Mouse (Mus musculus) kidney, postnatal 36 days (tissue): ENCODE data around the gene Rad54l2.

ENCODE experiments used
- DNase-seq, 2 experiments: peaks; one replicate each; pipeline ENCODE4 v3.0.0; 2021 to 2022; ENCODE audit warnings: mixed read lengths in 2 of 2

The Rad54l2 gene

DNA sequence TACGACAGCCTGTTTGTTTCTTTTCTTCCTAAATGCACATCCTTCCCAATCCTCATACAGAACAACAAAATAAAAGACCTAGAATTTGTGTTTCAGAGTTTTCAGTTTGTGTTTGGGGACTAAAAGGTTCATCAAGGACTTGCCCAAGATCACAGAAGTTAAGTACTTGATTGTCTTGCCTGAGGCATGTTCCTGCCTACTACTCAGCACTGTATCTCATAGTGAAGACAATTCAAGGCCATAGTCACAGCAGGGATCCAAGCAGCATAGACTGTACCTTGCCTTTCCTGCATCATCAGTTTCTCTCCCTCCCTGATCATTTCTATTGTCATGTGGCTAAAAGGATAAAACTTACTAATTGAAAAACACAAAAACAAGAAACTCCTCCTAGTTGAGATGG is 49.0 kb downstream of the Rad54l2 start:
- DNase-seq, result no peak

DNA sequence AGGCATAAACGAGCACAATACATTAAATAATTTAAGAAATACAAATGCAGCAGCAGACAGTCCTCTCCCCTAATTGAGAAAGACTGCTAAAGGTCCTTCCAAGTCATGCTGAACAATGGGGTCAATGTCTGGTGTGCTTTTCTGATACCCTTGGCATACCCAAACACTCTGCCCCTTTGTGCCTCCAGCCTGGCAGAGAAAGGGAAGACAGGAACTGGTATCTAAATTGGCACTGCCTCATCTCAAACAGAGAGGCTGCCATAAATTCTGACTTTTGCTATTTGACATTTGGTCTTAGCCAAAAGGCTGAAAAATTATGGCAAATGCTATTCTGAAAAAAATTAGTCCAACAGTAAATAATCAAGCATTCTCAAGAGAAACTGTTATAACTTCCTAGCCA is 49.9 kb downstream of the Rad54l2 start:
- no peak for DNase-seq

DNA sequence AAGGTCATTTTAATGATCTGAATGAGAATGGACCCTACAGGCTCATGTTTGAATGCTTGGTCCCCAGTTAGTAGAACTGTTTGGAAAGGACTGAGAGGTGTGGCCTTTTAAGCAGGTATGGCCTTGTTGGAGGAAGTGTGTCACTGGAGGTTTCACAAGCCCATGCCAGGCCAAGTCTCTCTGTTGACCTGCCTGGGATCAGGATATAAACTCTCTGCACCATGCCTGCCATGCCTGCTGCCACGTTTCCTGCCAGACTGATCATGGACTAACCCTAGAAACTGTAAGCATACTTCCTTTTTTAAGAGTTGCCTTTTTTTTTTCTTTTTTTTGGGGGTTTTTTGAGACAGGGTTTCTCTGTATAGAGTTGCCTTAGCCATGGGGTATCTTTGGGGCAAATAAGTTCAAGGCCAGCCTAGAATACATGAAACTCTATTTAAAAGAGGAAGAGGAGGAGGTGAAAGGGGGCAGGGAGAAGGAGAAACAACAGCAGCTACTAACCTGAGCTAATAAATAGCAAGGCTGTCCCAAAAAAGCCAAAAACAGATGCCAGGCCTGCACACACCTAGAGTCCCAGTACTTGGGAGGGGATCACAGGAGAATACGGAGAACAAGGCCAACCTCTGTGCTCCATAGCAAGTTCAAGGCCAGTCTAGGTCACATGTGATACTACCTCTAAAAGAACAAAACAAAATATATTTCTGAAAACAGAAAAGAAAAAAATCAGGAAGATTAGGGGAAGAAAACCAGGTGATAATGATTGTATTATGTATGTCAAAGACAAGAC is 50.6 kb downstream of the Rad54l2 start:
- DNase-seq, result no peak

DNA sequence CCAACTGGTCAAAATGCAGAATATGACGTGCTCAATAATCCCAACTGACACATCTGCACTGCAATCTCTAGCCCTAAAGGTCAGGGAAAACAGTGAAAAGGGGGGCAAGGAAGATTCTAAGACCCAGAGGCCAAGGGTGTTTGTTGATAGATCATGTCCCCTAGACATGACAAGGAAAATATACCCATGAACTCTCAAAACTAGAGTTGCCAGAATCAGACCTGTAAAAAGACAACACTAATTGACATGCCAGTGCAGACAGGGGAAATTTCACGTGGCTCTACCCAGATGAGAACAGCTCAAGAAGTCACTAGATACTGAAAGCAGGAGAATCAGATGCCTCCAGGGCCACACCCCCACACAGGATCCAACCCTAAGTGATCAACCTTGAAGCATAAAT is 55.3 kb downstream of the Rad54l2 start:
- no peak for DNase-seq

DNA sequence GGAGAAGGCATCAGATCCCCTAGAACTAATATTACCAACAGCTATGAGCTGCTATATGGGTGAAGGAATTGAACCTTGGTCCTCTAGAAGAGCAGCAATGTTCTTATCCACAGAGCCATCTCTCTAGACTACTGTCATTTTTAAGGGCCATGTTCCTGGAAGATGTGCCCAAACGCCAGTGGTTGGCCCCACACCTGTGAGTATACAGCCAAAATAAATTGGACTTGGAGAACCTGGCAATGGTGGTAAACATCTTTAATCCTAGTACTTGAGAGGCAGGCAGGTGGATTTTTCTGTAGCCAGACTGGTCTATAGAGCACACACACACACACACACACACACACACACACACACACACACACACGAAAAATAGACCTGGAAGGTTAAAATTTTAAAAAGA is 59.6 kb downstream of the Rad54l2 start:
- no peak for DNase-seq

DNA sequence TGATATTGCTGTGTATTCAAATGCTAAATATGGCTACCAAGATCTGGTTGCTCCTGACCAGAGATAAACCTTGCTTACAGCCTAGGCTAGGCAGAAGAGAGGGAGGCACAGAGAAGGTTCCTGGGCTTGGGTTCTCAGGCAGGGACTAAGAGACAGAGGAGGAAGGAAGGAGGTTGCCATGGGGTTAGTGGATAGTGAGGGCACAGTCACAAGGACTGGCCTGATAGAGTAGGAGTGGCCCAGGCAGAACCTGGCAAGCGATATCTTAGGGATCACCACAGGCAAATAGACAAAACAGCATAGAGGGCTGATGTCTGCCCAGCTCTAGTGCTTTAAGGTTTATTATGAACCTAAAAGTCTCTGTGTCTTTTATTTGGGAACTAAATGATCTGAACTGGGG is 62.1 kb downstream of the Rad54l2 start:
- DNase-seq, result no peak

DNA sequence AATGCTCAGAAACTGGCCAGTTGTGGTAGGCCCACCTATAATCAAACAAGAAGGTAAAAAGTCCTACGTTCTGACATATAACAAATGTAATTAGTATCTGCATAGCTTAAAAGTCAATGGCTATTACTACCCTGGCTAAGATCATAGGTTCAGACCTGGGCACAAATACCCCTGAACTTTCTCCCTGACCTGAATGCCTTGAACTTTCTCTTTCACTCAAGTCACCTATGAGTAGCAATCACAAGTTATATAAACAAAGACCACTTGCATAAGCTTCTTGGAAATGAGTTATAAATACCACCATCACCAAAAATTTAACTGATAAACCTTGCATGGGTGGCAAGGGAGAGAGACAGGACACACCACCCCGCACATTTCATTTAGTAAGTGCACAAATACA is 63.6 kb downstream of the Rad54l2 start:
- no peak for DNase-seq

DNA sequence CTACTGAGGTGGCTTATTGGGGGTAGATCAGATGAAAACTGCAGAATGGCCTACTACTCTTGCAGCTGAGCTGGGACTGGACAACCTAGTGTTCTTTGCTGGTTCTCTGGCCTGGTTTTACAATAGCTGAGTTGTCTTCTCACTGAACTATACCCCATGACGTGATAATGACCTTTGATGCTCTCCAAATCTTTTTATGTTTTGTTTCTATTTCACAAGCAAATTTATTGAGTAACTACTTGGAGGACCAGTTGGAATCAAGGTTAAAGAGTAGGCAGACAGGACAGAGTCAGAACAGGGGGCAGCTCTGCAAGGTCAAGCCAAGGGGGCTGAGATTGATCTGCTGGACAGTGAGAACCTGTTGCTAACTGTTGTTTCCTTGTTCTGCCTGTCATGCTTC is 64.1 kb downstream of the Rad54l2 start:
- DNase-seq, result peak; percentile 12 to 30

DNA sequence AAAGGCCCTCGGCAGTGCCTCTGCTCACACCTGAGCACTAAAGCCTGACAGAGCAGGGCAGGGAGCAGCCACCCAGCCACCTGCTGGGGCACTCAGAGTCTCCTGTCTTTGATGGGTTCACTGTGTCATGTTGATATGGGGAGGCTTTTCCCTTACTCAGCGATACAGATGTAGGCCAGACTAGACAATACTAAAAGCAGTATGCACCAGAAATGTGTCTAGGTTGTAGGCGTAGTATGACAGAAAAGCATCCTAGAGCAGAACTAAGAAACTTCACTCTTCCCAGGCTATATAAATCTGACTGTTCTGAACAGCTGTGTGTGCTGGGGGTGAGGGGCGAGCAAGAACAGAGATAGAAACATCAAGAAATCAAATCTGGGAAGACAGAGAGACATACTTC is 72.3 kb downstream of the Rad54l2 start:
- DNase-seq, result no peak

DNA sequence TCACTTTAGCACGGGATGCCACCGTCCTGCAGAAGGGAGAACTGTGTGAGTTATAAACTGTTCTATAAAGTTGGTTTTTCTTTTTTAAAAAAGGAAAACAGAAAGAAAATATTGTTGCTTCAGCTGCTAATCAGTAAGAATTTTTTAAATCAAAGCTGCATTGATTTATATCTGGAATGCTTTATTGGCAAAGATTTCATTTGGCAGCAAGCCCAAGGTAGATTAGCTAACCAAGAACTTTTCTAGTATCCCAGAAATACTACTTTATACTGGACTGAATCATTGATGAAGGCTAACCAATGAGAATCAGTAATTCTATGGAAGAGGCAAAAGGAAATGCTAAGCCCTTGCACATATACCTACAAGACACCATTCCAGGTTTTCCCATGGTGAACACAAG is 72.8 kb downstream of the Rad54l2 start:
- no peak for DNase-seq

DNA sequence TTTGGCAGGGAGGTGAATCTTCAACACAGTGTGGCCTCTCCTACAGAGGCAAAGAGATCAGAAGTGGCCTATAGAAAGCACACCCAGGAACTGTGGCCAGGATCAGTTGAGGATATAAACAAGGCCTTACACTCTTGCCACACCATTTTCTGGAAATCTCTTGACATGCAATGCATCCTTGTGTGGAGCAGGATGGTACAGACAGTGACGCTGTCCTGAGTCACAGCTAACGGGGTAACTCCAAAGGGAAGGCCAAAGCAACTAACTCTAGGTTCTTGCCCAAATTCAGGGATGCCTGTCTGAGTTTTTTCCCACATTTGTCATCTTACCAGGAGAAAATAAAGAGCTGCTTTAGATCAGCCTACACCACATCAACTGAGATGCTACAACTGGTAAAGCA is 76.5 kb downstream of the Rad54l2 start:
- DNase-seq, result no peak

DNA sequence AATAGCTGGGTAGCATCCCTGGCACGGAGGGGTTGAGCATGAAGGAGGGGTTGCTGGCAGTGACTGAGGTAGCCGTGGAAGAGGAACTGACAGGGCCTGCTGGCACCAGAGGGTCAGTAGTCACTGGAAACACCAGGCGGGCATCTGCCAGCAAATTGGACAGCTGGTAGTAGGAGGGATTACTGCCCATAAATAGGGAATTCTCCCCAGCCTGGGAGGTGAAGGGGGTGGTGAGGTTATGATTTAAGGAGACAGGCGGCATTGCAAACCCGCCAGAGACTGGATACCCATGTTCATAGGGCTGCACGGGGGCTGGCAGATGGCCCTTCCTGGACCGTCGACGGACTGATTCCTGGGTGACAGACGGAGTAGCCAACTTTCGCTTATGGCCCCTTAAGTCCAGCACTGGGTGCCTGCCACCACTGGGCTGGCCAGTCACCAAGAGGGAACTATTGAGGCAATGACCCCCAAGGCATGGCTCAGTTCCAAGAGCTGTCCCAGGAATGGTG is 96.0 kb downstream of the Rad54l2 start:
- DNase-seq, result no peak

DNA sequence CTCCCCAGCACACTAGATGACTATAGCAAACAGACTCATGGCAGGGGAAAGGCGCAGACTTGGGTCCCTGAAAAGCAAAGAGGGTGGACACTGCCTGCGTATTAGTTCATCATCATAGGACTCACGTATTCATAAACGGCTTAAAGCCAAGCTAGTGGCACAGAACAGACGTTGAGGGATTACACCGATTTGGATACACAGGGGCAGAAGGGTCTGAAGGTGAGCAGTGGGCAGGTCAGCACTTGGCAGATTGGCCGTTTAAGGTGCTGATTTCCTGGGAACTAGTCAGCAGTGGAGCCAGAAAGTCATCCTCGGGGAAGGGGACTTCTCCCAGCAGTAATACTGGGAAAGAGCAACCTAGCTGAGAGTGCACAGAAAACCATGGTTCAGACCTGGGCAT is 100.2 kb downstream of the Rad54l2 start:
- DNase-seq, result no peak

DNA sequence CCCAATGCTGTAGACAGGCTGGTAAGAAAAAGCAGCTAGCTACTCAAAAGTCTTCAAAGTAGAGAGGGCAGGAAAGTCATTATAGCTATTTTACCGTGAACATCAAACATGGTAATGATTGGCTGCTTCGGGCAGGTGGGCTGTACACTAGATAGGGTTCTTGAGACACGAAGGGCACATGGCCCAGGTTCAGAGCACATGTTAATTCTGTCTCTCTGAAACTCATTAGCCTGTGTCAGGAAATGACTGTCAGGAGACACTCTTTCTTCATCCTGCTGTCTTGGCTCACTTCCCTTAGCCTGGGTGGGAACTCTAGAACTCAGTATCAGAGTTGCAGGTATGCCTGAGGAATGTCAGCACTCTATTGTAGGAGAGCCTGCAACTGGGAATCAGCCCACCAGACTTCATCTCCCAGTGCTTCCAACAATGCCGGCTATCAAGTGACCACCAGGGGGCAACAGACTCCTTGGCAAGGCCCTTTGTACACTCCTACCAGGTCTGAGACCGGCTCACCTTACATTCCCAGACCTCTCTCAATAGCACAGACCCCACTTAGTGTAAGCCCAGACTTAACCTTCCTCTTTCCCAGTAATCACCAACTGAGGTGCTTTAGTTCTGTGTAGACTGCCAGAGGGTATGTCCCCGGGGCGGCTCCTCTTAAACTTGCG is 101.9 kb downstream of the Rad54l2 start:
- peak; percentile 87 for DNase-seq

DNA sequence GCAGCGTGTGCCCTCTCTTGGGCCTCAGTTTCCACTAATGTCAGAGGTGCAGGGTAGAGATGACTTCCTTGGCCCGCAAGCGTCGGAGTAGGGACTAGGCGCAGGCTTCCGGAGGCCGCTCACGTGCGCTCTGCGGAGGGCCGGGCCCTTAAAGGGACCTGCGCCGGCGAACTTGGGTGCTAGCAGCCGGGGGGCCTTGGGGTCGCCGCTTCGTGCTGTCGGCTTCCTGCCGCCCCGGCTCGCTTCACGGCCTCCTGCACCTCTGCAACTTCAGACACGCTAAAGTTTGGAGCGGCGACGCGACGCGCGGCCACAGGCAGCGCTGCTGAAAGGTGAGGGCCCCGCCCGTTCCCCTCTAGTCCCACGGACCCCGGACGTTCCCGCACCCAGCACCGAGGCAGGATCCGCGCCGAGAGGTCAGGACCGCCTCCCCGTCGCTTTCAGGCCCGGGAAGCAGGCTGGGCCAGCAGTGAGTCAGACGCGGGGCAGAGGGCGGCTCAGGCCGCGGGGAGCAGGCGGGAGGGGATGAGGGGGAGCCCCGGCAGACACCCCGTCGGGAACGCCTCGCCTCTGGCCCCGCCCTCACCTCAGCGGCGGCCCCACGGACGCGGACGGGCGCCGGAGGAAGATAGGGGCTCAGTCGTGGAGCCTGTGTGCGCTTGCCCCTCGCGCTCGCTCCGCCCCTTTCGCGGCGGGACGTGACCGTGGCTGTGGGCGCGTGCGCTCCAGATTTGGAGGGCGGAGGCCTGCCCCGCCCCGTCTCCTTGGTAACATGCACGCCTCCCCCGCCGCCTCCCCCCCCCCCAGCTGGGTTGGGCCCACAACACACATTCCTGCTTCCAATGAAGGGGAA is 103.5 kb downstream of the Rad54l2 start, which contains the start of gene Tex264:
TSS of gene Tex264 (minus strand) at position 679 of the 853 bp plus-strand sequence.
- peak; percentile 91 to 95 for DNase-seq

DNA sequence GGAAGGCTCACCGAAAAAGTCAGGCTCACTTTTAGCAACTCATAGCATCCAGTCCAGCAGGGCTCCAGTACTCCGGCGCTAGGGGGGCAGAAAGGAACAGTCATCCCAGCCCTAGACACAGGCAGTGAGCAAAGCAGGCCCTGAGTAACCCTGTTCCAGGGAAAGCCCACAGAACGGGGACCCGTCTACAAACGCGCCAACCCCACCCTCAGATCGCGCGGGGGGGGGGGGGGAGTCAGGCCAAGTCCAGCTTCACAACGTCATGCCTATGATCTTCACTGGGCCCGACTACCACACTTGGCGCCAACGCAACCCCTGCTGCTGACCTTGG is 104.1 kb downstream of the Rad54l2 start:
- no peak for DNase-seq

DNA sequence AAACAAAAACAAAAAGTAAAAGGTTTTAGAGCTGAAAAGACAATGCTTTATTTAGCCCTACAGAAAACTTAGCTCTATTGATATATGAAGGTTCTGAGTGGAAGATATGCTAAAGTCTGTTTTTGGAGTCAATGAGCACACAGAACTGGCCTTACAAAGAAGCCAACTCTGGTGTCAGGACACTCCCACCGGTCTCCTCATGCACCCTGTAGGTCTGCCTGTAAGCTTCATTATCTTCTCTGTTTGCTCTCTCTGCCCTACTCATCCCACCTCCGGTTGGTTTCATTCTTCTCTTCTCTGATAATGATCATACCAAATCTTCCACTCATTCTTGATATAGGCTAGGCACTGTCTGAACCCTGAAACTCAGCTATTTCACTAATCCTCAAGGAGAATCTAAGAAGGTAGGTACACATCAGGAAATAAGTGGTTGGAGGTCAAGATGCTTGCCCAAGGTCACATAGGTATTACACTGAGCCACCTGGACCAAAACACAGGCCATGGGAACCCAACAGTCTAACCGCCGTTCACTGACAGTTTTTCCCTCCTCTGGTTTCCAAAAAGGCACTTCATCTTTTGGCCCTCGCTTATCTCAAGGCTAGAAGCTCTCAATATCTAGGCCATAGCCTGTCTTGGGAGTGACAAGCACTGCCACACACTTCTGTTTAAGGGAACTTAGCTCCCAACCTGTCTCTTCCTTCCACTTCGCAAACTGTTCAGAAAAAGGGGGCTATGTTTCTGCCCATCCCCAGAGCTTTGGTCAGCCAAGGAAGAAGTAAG is 104.7 kb downstream of the Rad54l2 start:
- no peak for DNase-seq

DNA sequence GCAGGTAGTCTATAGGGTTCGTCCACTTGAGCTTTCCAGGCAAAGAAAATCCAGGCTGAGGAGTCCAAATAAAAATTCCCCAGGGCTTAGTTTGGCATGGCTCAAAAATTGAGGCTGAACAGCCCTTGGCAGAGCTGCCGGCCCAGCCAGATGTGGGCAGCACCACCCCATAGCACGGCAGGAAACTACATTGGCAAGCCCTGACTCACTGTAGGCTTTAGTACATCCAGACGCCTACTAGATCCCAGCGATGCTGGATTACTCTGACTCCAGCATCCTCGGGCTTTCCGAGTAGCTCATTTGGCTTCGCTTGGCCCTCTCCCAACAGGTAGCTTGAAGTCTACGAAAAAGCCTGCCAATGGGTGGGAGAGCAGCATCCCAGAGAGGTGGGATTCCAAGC is 108.0 kb downstream of the Rad54l2 start:
- no peak for DNase-seq

DNA sequence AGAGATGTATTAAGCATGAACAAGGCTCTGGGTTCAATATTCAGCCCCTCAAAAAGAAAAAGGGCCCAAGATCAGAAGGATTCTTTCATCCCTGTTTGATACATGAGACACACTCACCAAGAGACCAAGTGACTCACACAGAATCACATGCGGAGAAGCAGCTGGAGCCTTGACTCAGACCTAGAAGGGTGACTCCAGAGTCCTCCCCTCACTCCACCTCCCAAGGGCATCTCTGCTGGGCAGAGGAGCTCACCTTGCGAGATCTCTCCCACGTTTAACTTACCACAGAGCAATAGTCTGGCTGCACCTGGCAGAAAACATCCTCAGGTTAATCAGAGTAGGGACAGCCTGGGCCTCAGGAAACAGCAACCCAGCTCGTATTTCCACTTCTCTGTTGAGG is 110.8 kb downstream of the Rad54l2 start:
- no peak for DNase-seq

DNA sequence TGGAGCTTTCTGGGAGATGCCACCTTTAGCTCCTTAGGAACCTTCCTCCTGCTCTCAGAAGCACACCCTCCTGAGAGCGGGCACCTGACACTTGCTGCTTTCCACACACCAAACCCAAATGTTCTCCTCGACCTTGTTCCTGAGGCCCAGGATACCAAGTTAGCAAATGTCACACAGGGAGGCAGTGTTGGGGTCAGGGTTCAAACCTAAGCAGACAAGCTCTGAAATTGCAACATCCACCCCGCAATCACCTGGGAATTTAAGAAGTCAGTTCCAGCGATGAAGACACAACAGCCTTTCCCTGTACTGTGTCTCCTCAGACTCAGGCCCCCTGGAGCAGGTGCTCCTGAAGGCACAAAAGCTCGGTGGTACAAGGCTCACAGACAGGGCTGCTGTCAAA is 111.3 kb downstream of the Rad54l2 start:
- DNase-seq, result no peak

DNA sequence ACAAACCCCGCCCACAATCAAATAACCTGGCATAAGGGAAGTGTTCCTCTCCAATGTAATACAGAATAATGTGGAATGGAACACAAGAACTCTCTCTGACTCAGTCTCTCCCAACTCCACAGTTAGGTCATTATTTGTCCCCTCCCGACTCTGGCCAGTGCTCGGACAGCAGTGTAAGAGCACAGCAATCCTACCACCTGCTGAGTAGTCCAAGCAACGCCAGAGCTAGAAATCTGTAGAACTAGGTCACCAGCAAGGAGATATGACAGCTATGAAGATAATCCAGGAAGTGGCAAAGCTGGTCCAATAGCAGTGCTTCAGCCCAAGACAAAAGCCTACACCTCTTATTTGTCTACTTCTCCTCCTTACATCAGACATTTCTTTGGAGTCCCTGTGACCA is 112.4 kb downstream of the Rad54l2 start:
- no peak for DNase-seq

DNA sequence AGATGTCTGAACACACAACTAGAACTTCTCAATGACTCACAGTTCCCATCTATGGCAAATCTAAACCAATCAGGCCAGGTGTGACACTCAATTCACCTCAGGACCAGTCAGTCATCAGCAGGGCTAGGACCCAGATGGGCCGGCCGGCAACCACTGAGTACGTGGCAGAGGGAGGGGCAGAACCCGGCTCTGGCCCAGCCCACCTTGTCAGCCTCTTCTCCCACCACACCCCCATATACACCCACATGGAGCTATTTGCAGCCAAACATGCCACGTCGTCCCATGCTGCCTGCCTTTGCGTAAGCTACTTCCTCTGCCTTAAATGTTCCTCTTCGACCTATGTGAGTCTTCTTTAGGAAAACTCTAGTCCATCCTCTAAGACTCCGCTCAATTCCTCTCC is 113.0 kb downstream of the Rad54l2 start:
- DNase-seq, result no peak

DNA sequence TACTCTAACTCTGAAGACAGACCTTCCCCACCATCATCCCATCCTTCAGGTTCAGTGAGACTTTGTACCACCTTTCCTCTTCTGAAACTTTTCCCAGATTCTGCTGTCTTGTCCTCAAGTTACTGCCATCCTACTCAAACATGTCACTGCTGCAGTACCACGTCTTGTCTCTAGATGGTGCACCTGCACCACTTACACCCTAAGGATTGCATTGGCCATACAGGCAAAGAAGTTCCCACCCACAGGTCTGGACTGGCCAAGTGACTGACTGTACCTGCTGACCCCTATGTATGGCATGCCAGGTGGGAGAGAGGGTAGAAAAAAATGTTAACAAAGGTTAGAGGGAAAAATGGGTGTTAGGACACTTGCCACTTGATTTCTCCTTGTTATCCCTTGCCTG is 113.5 kb downstream of the Rad54l2 start:
- DNase-seq, result peak; percentile 84 to 90
